Mouse (Mus musculus) cerebellum, adult 8-10 months (tissue): ENCODE data around the gene Hadha.

Source experiments
- DNase-seq: peaks from one replicate; pipeline ENCODE4 v3.0.0; 2022

The Hadha gene

DNA sequence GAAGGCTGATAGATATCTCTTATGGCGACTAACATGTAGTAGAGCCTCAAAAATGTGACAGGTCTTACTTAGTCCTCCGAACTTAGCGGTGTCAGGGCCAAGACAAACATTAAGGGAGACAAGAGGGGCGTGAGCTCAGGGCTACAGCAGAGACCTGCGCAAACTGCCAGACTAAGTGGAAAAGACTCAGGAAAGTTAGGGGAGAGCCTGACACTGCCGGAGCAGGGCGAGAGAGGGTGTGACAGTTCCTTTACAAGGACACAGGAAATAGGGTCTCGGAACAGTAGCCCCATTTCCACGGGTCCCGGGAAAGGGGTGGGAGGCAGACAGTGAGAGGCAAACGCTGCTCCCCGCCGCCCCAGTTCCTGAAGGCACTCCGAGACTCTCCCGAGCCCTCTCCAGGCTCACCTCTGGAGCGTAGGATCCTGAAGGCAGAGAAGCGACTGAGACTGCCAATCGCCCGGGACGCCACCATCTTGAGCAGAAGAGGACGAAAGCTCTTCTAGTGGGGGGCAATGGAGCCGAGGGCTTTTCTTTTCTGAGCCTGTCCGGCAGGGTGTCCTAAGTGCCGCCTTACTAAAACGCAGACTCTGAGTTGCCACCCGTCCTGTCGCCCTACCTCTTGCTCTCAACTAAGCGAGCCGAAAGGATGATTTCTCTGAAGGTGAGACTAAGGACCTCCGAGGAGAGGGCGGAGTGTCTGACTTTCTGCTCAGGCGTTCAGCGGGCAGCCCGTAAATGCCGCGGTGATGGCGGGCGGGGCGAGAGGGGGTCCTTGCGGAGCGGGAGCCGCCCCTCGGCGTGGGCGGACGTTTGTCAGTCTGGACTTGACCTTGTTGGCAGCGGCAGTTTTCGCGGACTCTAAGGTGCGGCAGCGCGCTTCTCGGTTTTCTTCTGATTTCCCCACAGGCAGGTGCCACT lies at the start of gene Hadha, which contains the start of gene Hadhb:
Gene Hadha (minus strand): TSS at position 689 of the 921 bp plus-strand sequence.
Gene Hadhb (plus strand): TSS at position 775 of the 921 bp plus-strand sequence.
- peak; percentile 96 for DNase-seq

DNA sequence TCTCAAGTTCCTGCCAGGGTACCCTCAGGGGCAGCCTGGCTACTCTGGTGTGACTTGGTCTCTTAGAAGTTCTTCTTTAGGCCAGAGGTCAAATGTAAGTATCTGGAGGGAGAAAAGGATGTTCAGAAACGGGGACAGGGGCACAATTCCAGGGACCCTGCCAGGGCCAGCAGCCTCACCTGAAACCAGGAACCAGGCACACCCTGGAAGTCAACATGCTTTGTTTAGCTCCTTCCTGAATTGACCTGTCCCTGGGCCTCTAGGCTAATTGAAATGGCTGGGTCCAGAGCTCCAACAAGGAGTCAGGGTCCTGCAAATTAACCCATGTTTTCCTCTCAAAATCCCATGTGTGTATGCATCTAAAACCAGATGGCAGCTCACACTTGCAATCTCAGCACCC lies 49.5 kb upstream of the Hadha start:
- DNase-seq, result no peak

DNA sequence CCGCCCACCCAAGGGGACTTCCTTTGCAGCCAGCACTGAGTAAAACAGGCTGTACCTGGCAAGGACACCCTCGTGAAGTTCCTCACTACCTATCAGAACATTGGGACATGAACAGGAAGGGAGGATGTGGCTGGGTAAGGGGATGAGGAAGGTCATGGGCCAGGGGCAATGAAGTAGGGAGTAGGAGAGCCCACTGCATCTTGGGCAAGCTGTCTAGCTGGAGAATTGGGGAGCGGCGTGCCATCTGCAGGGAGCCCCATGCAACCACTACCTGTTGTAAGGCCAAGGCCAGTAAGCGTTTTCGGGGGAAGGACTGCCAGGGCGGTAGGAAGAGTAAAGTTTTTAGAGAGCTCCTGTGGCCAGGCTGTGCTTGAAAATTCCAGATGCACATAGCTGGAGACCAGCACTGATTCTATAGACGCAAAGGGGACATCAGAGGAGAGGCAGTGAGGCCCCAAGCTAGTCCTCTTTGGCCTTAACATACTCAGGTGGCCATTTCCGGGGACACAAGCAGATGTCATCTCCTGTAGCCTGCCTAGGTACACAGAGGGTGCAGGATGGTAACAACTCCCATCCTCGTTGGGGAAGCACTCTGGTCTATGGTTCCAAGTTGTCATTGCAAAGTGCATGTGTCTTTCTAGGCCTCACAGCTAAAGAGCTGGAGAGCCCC lies 48.4 kb upstream of the Hadha start:
- DNase-seq, result no peak

DNA sequence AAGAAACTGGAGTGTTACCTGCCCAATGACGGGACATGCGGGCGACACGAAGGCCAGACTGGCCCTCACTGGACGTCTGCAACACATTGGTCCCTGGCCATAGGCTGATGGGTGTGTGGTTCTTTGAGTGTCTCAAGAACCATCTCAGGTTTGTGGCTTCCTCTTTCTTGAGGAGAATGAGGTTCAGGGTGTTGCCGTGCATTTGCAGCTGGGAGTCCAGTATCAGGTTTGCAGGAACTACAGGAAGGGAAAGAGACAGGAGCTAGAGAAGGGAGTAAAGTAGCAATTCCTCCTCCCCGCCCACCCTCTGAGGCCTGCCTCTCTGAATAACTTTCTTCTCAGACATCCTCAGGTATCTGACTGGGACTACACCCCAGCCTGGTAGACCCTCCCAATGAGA lies 47.3 kb upstream of the Hadha start:
- no peak for DNase-seq

DNA sequence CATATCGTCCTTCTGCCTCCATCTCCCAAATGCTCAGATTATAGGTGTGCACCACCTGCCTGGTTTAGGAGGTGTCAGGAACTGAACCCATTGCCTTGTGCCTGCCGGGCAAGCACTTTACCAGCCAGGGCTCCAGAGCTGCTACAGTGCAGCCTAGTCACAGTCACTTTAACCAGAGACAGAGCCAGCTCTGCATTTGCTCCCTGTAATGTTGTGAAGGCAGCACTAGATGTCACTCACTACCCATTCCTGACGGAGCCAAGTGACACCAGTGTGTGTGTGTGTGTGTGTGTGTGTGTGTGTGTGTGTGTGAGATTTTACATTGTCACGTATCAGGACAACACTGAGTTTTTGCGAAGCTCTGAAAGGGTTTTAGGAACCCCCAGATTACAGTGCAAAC lies 46.6 kb upstream of the Hadha start:
- peak; percentile 9 for DNase-seq

DNA sequence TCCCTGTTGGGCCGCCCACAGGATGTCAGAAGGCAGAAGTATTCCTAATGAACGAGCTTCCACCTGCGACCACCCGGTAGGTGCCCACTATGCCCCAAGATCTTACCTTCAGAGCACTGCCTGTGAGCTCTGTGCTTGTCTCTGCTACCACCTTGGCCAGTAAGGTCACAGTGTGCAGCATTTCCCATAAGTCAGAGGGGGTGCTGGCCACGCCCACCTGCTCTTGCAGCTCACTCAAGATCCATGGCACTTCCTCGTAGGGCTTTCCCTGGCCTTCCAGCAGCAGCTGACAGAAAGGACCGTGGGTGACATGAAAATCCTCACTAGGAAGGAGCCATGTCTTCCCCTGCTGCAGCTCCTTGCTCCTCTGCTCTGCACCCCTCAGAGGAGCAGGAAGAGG lies 43.3 kb upstream of the Hadha start:
- DNase-seq, result no peak

DNA sequence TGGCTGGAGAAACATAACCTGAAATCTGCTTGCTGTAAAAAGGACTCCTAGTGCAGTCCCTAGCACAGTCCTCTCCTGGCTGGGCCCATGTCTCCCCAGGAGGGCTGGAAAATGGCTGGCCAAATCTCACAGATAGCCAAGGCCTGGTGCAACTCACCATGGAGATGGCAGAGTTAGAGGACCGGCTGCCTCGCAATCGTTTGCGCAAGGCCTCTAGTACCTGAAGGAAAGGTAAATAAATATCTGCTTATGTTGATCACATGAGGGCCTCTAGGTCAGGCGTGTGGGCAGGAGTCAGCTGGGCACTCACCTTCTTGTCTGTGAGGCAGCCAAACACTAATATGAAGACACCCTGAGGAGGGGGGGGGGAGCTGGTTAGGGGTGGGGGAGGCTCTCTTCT lies 40.4 kb upstream of the Hadha start:
- DNase-seq, result no peak

DNA sequence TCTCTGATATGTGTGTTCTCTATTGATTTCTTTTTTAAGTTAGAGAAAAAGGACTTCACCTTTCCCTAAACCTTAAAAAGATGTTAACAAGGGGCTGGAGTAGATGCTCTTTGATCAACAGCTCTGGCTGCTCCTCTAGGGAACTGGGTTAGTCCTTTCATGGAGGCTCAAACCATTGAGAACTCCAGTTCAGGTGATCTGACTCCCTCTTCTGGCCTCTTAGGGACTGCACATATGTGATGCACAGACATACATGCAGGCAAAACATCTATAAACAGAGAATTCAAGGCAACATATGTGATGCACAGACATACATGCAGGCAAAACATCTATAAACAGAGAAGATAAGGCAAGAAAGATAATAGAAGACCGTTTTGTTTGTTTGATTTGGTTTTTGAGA lies 37.5 kb upstream of the Hadha start:
- DNase-seq, result no peak

DNA sequence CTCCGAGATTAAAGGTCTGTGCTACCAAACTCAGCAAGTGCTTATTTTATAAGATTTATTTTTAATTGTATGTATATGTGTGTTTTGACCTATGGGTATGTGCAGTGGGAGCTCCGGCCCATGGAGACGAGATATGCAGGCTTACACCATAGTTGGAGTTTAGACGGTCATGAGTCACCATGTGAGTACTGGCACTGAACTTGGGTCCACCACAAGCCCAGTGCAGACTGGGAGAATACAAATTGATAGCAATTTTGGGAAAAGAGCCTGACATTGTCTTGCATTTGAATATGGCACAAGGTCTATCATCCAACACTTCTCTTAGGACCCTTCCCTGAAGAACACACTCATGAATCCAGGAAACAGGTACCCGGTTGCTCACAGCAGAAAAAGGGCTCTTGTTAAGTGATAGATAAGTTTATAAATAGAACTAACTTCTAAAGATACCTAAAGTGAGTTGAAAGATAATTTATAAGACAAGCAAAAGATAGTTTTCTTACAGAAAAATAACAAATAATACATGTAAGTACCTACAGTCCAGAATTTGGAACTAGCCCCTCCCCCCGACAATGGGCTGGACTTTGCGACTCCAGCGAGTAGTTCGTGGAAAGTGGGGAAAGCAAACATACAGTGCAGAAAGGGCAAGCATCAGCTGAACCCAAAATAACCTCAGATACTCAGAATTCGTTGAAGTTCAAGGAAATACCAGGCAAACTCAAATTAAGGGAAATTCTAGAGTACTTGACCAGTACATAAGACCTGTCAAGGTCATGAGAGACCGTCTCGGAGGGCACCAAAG lies 32.9 kb upstream of the Hadha start:
- no peak for DNase-seq

DNA sequence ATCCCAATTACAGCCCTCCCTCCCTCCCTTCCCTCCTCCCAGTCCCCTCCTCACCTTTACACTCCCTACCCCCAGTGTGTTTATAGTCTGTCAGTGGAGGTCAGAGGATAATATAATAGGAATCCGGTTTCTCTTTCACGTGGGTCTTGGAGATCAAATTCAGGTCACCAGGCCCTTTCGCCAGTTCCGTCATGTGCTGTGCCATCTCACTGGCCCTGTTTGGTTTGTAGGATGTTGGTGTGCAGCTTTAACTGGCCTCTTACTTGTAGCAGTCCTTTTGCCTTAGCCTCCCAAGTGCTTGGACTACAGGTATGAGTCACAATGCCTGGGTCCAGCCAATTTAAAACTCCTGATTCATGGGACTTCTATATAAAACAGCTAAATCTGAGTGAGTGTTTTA lies 20.8 kb upstream of the Hadha start:
- DNase-seq, result no peak

DNA sequence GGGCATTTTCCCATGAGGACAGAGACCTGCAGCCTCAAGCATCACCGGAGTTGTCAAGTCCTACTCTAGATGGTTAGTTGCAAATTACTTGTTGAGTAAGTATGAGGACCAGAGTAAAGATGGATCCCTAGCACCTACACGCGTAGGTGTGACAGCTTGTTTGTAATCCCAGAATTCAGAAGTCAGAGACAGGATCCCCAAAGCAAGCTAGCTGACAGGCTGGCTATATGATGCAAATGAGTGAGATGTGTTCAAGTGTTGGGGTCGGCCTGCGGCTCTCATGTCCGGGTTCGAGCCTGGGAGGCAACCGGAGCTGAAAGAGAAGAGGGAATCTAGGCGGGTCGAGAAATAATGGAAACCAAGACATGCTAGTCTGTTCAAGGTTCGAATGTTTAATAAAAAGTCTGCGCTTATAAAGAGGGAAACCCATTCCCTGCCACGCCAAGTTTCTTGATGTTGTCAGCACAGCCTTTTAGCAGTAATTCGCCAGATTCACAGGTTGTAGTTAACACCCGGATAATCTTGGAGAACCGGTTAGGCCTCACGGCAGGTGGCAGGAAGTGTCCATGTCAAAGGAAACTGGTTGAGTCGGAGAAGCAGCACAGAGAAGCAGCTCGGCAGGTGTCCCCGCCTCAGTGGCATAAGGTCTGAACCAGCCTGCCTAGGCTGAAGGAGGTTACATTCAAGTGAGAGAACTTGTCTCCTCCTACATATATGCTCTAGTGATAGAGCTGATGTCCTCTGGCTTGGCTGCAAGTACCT lies 18.1 kb upstream of the Hadha start:
- no peak for DNase-seq

DNA sequence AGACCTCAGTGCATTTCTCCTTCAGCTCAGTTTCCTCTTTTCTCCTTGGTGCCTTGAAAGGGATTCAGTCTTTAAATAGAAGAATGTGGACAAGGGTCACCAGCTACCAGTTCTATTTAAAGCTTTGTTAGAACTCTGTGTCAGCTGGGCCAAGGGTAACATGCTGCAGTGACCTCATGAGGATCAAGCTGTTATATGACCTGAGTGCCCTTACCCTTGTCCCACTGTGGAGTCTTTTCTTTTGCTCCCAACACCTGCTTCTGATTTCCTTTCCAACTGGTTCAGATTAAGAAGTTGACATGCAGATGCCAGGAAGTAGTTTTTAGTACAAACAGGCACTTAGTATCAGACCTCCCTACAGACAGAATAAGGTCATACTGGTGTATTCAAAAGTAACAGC lies 17.2 kb upstream of the Hadha start:
- no peak for DNase-seq

DNA sequence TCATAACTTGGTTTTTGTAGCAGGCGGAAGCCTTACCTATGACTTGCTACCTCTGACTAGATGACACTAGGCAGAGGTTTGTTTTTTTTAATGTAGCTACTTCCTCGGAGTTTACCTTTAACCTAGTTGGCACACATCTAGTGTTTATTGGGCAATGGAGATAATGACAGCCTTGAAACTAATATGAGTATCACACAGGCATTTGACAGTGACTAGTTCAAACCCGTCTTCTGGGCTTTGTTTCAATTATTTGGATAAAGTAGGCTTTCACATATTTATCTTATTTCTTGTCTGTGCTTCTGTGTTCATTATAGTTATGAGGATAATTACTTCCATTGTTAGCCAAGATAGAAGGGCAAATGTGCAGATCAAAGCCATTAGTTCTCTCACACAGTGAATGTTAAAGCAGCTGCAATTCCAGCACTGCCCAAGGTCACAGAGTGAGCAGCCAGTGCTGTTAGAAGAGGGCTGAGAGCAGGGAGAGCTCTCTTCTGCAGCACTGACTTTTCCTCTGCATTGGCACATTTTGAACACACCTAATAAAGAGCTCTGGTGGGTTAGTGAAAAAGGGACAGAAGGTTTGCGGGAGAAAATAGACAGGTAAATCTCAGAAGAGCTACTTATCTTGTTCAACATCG lies 15.5 kb upstream of the Hadha start:
- no peak for DNase-seq

DNA sequence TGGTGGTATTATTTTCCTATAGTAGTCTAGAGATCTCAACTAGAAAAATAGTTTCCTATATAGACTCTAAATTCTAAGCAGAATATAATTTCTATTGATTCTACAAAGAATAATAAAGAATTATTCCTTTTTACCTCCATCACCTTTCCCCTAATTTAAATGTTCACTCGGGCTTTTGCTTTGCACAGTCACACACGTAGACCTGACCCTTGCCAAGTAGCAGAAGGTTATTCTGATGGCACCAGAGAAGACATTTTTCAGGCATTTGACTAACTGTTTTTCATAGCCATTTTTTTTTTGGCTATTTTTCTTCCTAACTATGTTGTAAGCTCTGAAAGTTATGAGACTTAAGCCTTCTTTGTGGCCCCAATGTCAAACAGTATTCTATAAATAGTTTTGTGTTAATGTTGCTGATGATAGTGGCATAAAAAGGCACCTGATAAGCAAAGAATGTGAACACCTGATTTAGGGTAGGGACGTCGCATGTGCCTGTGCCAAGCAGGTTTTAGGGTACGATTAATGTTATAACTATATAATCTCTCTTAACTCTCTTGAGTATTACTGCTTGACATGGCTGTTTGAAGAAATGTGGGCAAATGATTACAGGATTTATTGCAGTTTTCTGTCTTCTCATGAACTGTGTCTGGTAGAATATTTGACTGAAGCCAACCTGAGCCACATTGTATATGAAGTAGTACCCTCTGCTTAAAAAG lies 10.4 kb upstream of the Hadha start:
- DNase-seq, result no peak

DNA sequence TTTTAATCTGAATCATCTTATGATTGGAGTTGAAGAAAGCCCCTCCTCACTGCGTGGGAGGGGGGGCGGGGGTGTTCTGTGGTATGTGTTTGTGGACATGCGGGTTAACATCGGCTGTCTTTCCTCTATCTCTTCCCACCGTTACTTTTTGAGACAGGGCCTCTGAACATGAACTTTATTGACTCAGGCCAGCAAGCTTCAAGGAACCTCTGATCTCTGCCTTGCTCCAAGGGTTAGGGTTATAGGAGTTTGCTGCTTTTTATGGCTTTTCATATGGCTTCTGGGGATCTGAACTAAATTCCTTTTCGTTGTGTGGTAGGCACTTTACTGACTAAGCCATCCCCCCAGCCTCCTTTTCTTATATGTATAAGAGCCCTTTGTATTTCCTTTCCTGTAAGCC lies 7.4 kb upstream of the Hadha start:
- DNase-seq, result no peak

DNA sequence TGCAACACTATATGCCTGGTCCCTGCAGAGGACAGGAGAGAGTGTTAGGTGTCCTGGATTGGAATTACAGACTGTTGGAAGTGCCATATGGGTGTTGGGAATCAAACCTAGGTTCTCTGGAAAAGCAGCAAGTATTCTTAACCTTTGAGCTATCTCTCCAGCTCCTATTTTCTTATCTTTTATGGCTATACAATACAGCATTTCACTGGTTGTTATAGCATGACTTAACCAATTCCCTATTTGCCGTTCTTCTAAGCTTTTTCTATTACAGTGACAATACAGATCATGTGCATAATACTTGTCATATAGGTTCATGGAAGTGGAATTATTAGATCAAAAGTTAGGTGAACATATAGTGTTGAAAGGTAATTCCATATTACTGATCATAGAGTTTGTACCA lies 6.9 kb upstream of the Hadha start:
- no peak for DNase-seq

DNA sequence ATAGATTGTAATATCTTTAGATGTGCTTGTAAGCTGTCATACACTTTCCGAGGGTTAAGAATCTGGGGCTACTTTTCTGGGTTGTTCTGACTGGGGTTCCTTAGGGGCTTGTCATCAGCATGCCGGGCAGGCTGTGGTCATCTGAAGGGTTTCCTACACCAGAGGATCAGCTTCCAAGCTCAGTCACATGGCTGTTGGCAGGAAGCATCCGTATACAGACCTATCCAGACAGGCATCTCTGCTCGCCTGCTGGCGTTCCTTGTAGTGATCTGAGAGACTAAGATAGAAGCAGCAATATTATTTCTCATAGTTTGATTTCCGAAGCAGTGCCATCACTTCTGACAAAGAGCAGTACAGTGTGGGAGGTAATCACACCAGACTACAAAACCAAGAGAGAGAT lies 4.6 kb upstream of the Hadha start:
- peak; percentile 11 for DNase-seq

DNA sequence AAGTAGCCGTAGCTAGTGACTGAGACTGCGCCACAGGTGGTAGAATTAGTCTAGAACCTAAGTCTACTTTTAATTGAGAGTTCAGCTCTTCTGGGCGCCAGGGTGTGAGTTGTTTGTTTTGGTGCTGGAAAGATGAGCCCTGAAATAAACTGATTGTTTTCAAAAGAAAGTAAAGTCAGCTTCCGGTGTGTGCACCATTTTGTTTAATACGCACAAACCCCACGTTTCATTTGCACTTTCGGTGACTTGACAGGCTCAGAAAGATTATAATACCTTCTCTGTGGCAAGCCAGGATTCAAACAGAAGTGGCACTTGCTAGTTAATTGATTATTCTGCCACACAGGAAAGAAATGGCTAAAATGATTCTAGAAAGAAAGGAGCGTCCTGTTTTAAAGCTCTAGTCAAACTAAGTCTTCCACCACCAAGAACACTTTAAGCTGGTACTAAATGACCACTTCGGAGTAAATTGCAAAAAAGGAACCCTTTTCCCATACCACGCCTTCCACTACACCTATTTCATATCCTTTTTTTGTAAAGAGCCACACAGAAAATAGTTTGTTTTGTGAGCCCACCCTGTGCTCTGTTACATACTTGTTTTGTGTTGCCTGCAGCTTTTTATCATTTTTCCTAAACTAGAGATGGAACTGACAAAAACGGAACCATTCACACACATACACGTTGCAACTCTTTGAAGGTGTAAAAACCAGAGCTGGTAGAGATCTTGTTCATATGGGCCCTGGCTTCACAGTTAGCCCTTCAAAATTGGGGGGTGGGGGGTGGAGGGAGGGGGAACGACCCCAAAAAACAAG lies 1.1 kb upstream of the Hadha start:
- no peak for DNase-seq

DNA sequence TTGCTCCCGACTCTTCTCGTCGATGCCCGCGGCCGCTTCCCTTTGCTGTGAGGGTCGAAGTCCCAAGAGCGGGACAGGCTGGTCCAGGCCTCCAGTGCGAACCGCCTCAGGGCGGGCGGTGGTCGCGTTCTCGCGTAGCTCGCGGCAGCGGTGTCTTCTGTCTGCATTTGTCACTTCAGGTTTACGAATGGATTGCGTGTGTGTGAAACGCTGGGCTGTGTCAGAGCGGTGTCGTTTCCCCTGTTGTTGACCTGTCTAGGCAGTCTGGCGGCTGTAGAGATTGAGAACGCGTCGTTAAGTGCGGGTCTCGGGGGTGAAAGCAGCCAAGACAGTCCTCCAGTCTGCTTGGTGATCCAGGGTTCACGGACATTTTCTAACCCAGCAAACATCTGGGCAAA lies 432 bp upstream of the Hadha start:
- DNase-seq, result no peak

DNA sequence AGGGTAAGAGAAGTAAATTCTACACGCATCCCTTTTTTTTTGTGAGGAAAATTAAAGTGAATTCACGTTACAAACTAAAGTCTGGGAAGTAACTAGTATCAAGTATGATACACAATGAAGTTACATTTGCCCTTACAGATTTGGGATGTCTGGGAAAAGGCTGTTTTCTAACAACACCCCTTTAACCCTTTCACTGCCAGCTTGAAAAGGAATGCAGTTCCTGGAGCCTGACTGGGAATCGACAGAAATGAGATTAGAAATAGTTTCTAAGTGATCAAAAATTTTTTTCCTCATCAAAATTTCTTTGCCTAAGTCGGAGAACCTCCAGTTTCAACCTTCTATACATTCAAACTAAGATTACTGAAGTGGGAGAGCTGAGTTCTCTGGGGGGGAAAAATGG lies 949 bp downstream of the Hadha start:
- no peak for DNase-seq

DNA sequence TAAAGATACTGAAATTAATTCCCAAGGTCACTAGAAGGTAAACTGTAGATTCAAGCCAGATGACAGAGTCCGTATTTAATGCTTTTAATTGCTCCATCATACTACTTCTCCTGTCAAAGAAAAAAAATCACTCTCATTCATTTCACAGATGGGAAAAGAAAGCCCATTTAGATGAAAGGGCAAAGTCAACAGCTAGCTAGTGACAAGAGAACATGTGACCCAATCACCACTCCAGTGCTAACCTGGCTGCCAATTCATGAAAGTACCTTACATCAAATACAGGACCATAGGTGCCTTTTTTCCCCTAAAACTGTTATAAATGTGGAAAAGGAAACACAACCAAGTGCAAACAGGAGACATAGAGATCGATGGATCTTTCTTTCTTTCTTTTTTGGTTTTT lies 1.7 kb downstream of the Hadha start:
- DNase-seq, result no peak
